Mouse (Mus musculus) cortical plate, adult 2 months (tissue): ENCODE results near the gene Ppp1cc.

Experiments
- CTCF ChIP-seq: fragments of 200-500 bp; IDR thresholded peaks from 2 replicates; pipeline ENCODE4 v1.5.1; 2011; ENCODE audit warnings: mild to moderate bottlenecking, control low read depth, low read length; ENCODE audit not compliant: insufficient read depth; ENCODE audit errors: extremely low read depth
- POLR2A ChIP-seq: fragments of 200-500 bp; IDR thresholded peaks from 2 replicates; pipeline ENCODE4 v1.6.1; 2011; ENCODE audit warnings: mild to moderate bottlenecking, low read length, control low read depth; ENCODE audit not compliant: insufficient read depth; ENCODE audit errors: extremely low read depth

DNA sequence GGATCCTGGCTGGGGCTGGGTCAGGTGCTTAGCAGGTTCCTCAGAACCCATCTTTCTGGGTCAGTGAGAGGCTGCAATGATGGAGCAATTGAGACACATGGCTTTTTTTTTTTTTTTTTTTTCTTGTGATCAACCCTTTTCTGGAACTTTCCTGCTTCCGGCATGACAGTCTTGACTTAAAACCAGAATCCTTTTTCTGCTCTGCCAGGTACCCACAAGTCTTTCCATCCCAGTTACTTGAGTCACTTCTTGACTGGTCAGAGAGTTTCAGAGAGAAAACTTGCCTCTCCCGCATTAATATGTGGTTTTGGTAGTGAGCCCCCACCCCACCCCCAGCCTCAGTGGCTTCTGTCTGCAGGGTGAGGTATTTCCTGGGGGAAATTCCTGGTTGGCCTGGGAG is 66.2 kb downstream of the Ppp1cc start:
- TF ChIP-seq CTCF (no peak), POLR2A (no peak)
